Mouse (Mus musculus) CD4-positive helper T cell, adult 2 months (primary cell): ENCODE data around the gene Olfr124.

Experiments
- DNase-seq: peaks from one replicate; pipeline ENCODE4 v3.0.0-alpha.2; 2012; ENCODE audit warnings: low read depth, missing footprints, low spot score

Olfr124 gene

DNA sequence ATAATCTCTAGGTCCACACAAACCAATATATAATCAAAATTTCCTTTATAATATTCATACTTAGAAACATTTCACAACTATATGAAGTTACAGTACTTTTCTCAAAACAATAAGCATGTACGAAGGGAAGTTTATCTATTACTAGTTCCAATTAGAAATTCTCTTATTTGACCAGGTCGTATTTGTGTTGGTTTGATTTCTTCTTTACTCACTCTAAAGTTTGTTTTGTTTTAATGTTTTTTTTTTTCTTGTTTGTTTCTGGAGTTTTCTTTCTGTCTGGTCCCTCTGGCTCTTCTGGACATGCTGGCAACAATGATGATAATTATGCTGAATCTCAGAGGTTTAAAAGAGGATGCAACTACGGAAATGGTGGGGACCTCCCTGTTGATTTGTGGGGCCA, at the start of gene Olfr124:
TSS of gene Olfr124 (plus strand) at position 301 of the 400 bp plus-strand sequence.
- no peak for DNase-seq

DNA sequence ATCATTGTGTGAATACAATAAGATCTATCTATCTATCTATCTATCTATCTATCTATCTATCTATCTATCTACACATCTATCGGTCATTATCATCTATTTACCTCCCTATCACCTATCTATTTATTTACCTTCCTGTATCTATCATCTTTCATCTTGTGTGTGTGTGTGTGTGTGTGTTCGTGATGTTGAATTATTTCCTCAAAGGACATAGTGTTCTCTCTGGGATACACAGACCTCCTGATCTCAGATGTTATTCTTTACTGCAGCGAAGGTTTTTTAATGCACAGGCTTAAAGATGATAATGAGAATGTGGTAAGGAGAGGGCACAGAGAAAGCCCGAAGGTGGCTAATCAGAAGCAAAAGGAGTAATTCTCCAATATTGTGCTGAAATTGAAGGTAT, 31.4 kb upstream of the Olfr124 start, which contains the start of gene Olfr122:
TSS of gene Olfr122 (plus strand) at position 301 of the 400 bp plus-strand sequence.
- DNase-seq = no peak

DNA sequence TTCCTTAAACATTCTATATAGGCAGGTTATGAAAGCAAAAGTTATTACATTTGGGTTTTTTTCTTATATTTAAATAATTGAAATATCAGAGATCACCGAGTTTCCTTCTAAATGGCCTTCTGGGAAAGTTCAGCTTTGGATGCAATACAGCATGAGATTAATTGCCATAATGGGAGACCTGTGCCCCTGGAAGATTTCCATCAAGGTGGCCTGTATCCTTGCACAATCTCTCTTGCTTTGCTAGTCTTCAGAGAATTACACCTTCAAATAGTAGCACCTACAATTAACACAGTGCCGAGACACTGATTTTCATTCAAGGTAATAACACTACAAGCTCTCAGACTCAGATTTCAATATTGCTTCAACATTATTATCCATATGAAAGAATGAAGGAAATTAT, 6.5 kb upstream of the Olfr124 start, which contains the start of gene Olfr123:
TSS of gene Olfr123 (plus strand) at position 301 of the 400 bp plus-strand sequence.
- no peak for DNase-seq

DNA sequence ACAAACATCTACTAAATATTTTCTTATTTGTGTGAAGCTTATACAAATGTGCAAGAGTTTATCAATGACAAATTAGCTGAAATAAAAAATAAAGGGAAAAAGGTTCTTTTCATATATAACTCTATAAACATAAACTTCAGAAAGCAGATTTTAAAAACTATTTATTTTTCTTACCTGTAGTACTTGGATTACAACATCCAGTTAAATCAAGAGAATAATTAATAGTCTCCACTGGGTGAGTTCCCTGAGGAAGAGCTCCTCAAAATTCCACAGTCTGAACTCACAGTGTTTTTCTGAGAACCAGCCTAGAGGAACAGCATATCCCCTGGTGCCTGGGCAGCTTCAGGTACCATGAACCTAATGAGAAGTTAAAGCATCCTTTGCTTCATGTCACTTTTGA, 33.0 kb downstream of the Olfr124 start, which contains the start of gene Olfr125:
TSS of gene Olfr125 (plus strand) at position 301 of the 400 bp plus-strand sequence.
- DNase-seq = no peak

DNA sequence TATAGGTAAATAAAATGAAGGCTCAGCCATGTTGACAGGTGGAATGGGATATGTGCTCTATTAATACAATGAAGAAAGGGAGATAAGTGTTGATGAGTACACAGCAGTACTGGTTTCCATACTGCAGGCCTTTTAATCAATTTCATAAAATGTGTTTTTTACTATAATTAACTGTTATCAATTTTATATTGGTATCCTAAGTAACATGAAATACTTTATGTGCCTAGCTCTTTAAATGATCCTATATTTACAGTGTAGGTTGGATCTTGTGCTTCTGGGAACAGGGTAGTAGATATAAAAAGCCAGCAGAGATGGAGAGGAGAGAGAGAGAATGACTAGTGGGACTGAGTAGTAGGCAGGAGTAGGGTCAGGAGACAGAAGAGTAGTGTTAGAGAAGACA, 47.5 kb downstream of the Olfr124 start, which contains the start of gene Olfr126:
TSS of gene Olfr126 (plus strand) at position 301 of the 400 bp plus-strand sequence.
- DNase-seq = no peak
